Mouse (Mus musculus) lung, adult 2 months (tissue): ENCODE data around the gene Setd1b. TPM values are rescaled to one million over a fixed set of nuclear protein-coding genes. Genes with fewer than 3 reads are reported as not detected.
"Not testable (repeated sequence)": the region's sequence is repeated elsewhere in the genome, so short reads cannot be mapped to it uniquely, and the experiment has no call there.

ENCODE experiments used
- DNase-seq: peaks from one replicate; pipeline ENCODE4 v3.0.0; 2022
- H3K4me1 ChIP-seq: fragments of 200-500 bp; 2 replicates; pipeline ENCODE4 v1.6.1; 2011; ENCODE audit warnings: low read length; ENCODE audit not compliant: control insufficient read depth, insufficient read depth
- H3K4me3 ChIP-seq: fragments of 200-500 bp; replicated peaks from 2 replicates; pipeline ENCODE3; 2011; ENCODE audit warnings: low read depth, mild to moderate bottlenecking, control low read depth, low read length; ENCODE audit errors: extremely low read depth
- CTCF ChIP-seq: fragments of 200-500 bp; IDR thresholded peaks from 2 replicates; pipeline ENCODE4 v1.5.1; 2011; ENCODE audit warnings: mild to moderate bottlenecking, low read length, control low read depth; ENCODE audit not compliant: insufficient read depth
- POLR2A ChIP-seq: fragments of 200-500 bp; IDR thresholded peaks from 2 replicates; pipeline ENCODE4 v1.6.1; 2011; ENCODE audit warnings: low read depth, mild to moderate bottlenecking, control low read depth, low read length, borderline replicate concordance; ENCODE audit errors: extremely low read depth
- WGBS: fragments of 180-500 bp; shearing (Covaris S2); methylation state at CpG from one replicate; pipeline ENCODE4 v1.1.7; 2018; 5-methylcytosine and 5-hydroxymethylcytosine counted together
- polyA plus RNA-seq: library from polyadenylated mRNA; depleted of rRNA; stranded (reverse); fragments of >200 nt; gene quantifications from 2 replicates; pipeline ENCODE4 v1.2.3, GENCODE M21; 2012; rRNA removed

Gene Setd1b
- polyA plus RNA-seq, 1 experiment, result 15.2 TPM

- TF ChIP-seq POLR2A (no peak), CTCF (no peak)
- Histone ChIP-seq H3K4me1 (no peaks in the 10 kb centered on the region), H3K4me3 (no peak overlapping the region)
- DNase-seq, result no peak
- WGBS, result 86% methylated on average over 16 of the region's 16 CpGs
These were observed 53.6 kb downstream of the Setd1b start for GRCm38 (mm10) chr5:123195500-123196000.

GRCm38 (mm10) chr5:123196746-123197145 lies 54.8 kb downstream of the Setd1b start:
- no peak overlapping the region for H3K4me3 ChIP-seq
- DNase-seq, result no peak
- H3K4me1 ChIP-seq, result no peaks in the 10 kb centered on the region
- no peak for TF ChIP-seq POLR2A
- TF ChIP-seq CTCF, result no peak
- WGBS, result 70% methylated on average over 4 of the region's 4 CpGs

GRCm38 (mm10) chr5:123198523-123198922 lies 56.5 kb downstream of the Setd1b start:
- no peak for TF ChIP-seq POLR2A
- no peak for TF ChIP-seq CTCF
- Histone ChIP-seq H3K4me1 (no peaks in the 10 kb centered on the region), H3K4me3 (no peak overlapping the region)
- 84% methylated on average over 4 of the region's 4 CpGs for WGBS
- no peak for DNase-seq

GRCm38 (mm10) chr5:123200816-123201522 lies 59.0 kb downstream of the Setd1b start:
- DNase-seq, H3K4me3 ChIP-seq, H3K4me1 ChIP-seq: not testable (repeated sequence)
- WGBS, result 85% methylated on average over 6 of the region's 7 CpGs

GRCm38 (mm10) chr5:123201523-123201892 lies 59.5 kb downstream of the Setd1b start:
- 61% methylated on average over 7 of the region's 7 CpGs for WGBS
- no peak for TF ChIP-seq POLR2A
- no peak for TF ChIP-seq CTCF
- no peak overlapping the region for H3K4me3 ChIP-seq
- H3K4me1 ChIP-seq, result no peaks in the 10 kb centered on the region
- no peak for DNase-seq

GRCm38 (mm10) chr5:123201987-123202386 lies 60.0 kb downstream of the Setd1b start:
- Histone ChIP-seq H3K4me3 (no peak overlapping the region), H3K4me1 (no peaks in the 10 kb centered on the region)
- WGBS, result 68% methylated on average over 5 of the region's 5 CpGs
- TF ChIP-seq CTCF (no peak), POLR2A (no peak)
- no peak for DNase-seq

- 45% methylated on average over 4 of the region's 4 CpGs for whole genome bisulfite sequencing
- not testable (repeated sequence) for DNase-seq
These were observed 60.8 kb downstream of the Setd1b start for GRCm38 (mm10) chr5:123202771-123203170.

GRCm38 (mm10) chr5:123203591-123203990 lies 61.6 kb downstream of the Setd1b start:
- not testable (repeated sequence) for H3K4me1 ChIP-seq, DNase-seq, H3K4me3 ChIP-seq
- 84% methylated on average over 7 of the region's 7 CpGs for WGBS

More at GRCm38 (mm10) chr5:123202771-123203170, 60.8 kb downstream of the Setd1b start:
- H3K4me3 ChIP-seq, H3K4me1 ChIP-seq: not testable (repeated sequence)

Other genes starting within 250 kb of the Setd1b start
- 16.6 and 20.1 TPM in 2 replicates for gene Kdm2b, start 152.4 kb upstream of the Setd1b start, polyA plus RNA-seq
- 113 and 137 TPM in 2 replicates for gene Orai1, start 127.1 kb upstream of the Setd1b start, polyA plus RNA-seq
- gene Morn3, start 95.2 kb upstream of the Setd1b start, polyA plus RNA-seq, result 0.77 and 2.9 TPM in 2 replicates
- gene Tmem120b, start 73.8 kb upstream of the Setd1b start, polyA plus RNA-seq, result 10.4 and 12.1 TPM in 2 replicates
- gene Rhof, start 9.5 kb upstream of the Setd1b start, polyA plus RNA-seq, result 10.0 and 10.8 TPM in 2 replicates
- gene Psmd9, start 27.2 kb downstream of the Setd1b start, polyA plus RNA-seq, result 19.3 and 21.5 TPM in 2 replicates
- gene Hpd, start 40.5 kb downstream of the Setd1b start, polyA plus RNA-seq, result 1.4 and 2.2 TPM in 2 replicates
- 6.3 and 9.1 TPM in 2 replicates for gene Wdr66, start 109.9 kb downstream of the Setd1b start, polyA plus RNA-seq
- 9.4 and 11.9 TPM in 2 replicates for gene Bcl7a, start 201.6 kb downstream of the Setd1b start, polyA plus RNA-seq